In the genomic region with DNA sequence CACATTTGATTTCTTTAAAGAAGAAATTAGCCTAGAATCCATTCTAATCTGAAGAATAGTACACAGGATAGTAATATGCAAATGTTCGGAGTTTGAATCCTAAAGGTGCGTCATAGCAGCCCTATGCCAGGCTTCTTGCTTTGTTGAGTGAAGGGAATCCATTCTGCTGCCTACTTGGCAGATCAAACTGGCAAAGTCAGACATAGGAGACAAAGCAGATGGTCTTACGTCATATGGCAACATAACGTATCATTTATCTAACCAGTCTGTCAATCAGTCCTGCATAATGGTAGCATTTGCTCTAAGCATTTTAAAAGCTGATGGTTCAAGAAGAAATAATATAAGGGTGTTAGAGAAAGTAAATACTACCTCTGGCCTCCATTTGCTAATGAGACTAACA, we compare ENCODE assay signal across 20 mouse cellular contexts.
"Had no signal": no experiment of that assay in that cellular context is flagged by ENCODE, and none has a peak within 500 bp of the region (broad histone marks: within the 10 kb centered on the region; RNA-seq: fewer than 3 reads in every experiment).

No protein-coding gene starts in this region.

- H3K36me3 ChIP-seq: limb, embryonic 12.5 days; limb, embryonic 15.5 days; midbrain, embryonic 12.5 days; midbrain, embryonic 15.5 days; neural tube, embryonic 12.5 days; neural tube, embryonic 15.5 days had no signal

- DNase-seq: kidney, postnatal 25 days; left cerebral cortex, postnatal 4 days; liver, postnatal 0 days; lung, embryonic 14.5 days; retina, postnatal 1 day; right cerebral cortex, postnatal 25 days; spleen, adult 18-20 months; thymus, adult 18-20 months; thymus, postnatal 36 days had no signal

- H3K27ac ChIP-seq: kidney, postnatal 0 days; limb, embryonic 12.5 days; limb, embryonic 15.5 days; liver, embryonic 14.5 days; macrophage; midbrain, embryonic 12.5 days; midbrain, embryonic 15.5 days; neural tube, embryonic 12.5 days; neural tube, embryonic 15.5 days had no signal

- H3K4me3 ChIP-seq: limb, embryonic 12.5 days; limb, embryonic 15.5 days; midbrain, embryonic 12.5 days; midbrain, embryonic 15.5 days; neural tube, embryonic 12.5 days; neural tube, embryonic 15.5 days had no signal

- H3K9me3 ChIP-seq: limb, embryonic 12.5 days; limb, embryonic 15.5 days; midbrain, embryonic 12.5 days; midbrain, embryonic 15.5 days; neural tube, embryonic 12.5 days; neural tube, embryonic 15.5 days had no signal

- H3K4me1 ChIP-seq: limb, embryonic 12.5 days; limb, embryonic 15.5 days; midbrain, embryonic 15.5 days; neural tube, embryonic 12.5 days; neural tube, embryonic 15.5 days had no signal

- H3K4me2 ChIP-seq: limb, embryonic 12.5 days; limb, embryonic 15.5 days; liver, embryonic 11.5 days; lung, embryonic 14.5 days; midbrain, embryonic 12.5 days; midbrain, embryonic 15.5 days; neural tube, embryonic 12.5 days; neural tube, embryonic 15.5 days had no signal

- H3K9ac ChIP-seq: limb, embryonic 12.5 days; limb, embryonic 15.5 days; liver, embryonic 14.5 days; liver, postnatal 0 days; lung, embryonic 14.5 days; midbrain, embryonic 12.5 days; midbrain, embryonic 15.5 days; neural tube, embryonic 12.5 days; neural tube, embryonic 15.5 days had no signal

- H3K27me3 ChIP-seq: limb, embryonic 12.5 days; limb, embryonic 15.5 days; midbrain, embryonic 12.5 days; midbrain, embryonic 15.5 days; neural tube, embryonic 12.5 days; neural tube, embryonic 15.5 days had no signal

- ATAC-seq: liver, postnatal 0 days; lung, postnatal 0 days; midbrain, embryonic 15.5 days had no signal
